Comparison of ENCODE assay signal across 9 mouse cellular contexts in genomic region chr7:27163450-27163805, GRCm38 (mm10). TPM values are rescaled to one million over a fixed set of nuclear protein-coding genes. Genes with fewer than 3 reads are reported as not detected.
DNase-seq lines count a peak whose midpoint lies in the region; ATAC-seq and TF ChIP-seq lines count a peak whose summit lies in the region.
"Had no signal": no experiment of that assay in that cellular context is flagged by ENCODE, and none has a peak within 500 bp of the region (broad histone marks: within the 10 kb centered on the region; RNA-seq: fewer than 3 reads in every experiment).

No protein-coding gene starts in this region.

- no peak for TF ChIP-seq CTCF in heart, adult 2 months (IDR thresholded peaks at IDR 0.05)
- no peak for TF ChIP-seq CTCF in G1E (IDR thresholded peaks at IDR 0.05; ENCODE audit: low read depth, low read length)
- TF ChIP-seq CTCF in liver, postnatal 0 days (IDR thresholded peaks at IDR 0.05; ENCODE audit: low read depth) = no peak

- no peak for TF ChIP-seq POLR2A in heart, adult 2 months (IDR thresholded peaks at IDR 0.05; ENCODE audit: insufficient read depth, low read depth, low read length)

- H3K27me3 ChIP-seq in heart, adult 2 months (ENCODE audit: control insufficient read depth, insufficient read depth, low read length) = no peaks in the 10 kb centered on the region
- no peaks in the 10 kb centered on the region; the same call in 1 of the 2 replicates for H3K27me3 ChIP-seq in G1E (ENCODE audit: insufficient read depth, low read length)
- no peaks in the 10 kb centered on the region for H3K27me3 ChIP-seq in forebrain, embryonic 16.5 days (replicated peaks; ENCODE audit: control insufficient read depth, insufficient read depth, low read length)
- no peaks in the 10 kb centered on the region for H3K27me3 ChIP-seq in liver, postnatal 0 days (ENCODE audit: insufficient read depth, low read length)

- intact Hi-C loops in heart, adult 2 months (cut with DNase I) = loop anchor here (5.0 to 10.0 kb wide), 2 partner anchors 164 to 311 kb away; partner anchors contain the start of gene Sertad3
- intact Hi-C loops in heart, postnatal 36 days (cut with DNase I) = loop anchor here (2.0 to 10.0 kb wide), 2 partner anchors 15 to 321 kb away; partner anchors contain the start of genes Rab4b and Sertad1

- peaks cover 7% of the 10 kb centered on the region; the same call in 1 of the 2 replicates for H3K36me3 ChIP-seq in heart, adult 2 months (ENCODE audit: control insufficient read depth, insufficient read depth, low read length)
- peaks cover 80% of the 10 kb centered on the region for H3K36me3 ChIP-seq in G1E (replicated peaks)
- H3K36me3 ChIP-seq in forebrain, embryonic 16.5 days (ENCODE audit: control insufficient read depth, insufficient read depth) = peaks cover 11% of the 10 kb centered on the region
- H3K36me3 ChIP-seq in liver, postnatal 0 days (replicated peaks; ENCODE audit: insufficient read depth, low read length) = peaks cover 35% of the 10 kb centered on the region

- ATAC-seq in G1E (ENCODE audit: extremely low read depth, insufficient number of reproducible peaks, low FRiP score, poor library complexity, severe bottlenecking) = no peak
- ATAC-seq in forebrain, embryonic 16.5 days = no peak
- ATAC-seq in liver, postnatal 0 days = no peak
- no peak for ATAC-seq in megakaryocyte-erythroid progenitor cell, adult 5-6 weeks (replicated peaks; ENCODE audit: low FRiP score, low TSS enrichment, poor library complexity, severe bottlenecking)

- TF ChIP-seq EP300 in heart, adult 2 months (IDR thresholded peaks at IDR 0.05; ENCODE audit: insufficient read depth, low read depth, low read length) = no peak
- no peak for TF ChIP-seq EP300 in liver, postnatal 0 days (IDR thresholded peaks at IDR 0.05; ENCODE audit: low read depth)

- H3K27ac ChIP-seq in heart, adult 2 months = peak overlapping the region; percentile 15; the same call in 1 of the 2 replicates
- no peak overlapping the region for H3K27ac ChIP-seq in forebrain, embryonic 16.5 days (ENCODE audit: low read length)
- no peak overlapping the region for H3K27ac ChIP-seq in liver, postnatal 0 days (ENCODE audit: low read depth)

- DNase-seq in heart, adult 2 months = no peak
- DNase-seq in heart, postnatal 36 days = no peak
- no peak for DNase-seq in G1E (ENCODE audit: low spot score)
- DNase-seq in liver, postnatal 0 days = no peak
- no peak for DNase-seq in c-Kit-positive CD71-positive TER-119-positive erythroid progenitor cells, embryonic 14.5 days (ENCODE audit: low spot score)
- DNase-seq in spleen, adult 18-20 months = no peak

- peaks cover 37% of the 10 kb centered on the region for H3K4me1 ChIP-seq in heart, adult 2 months (ENCODE audit: control insufficient read depth, insufficient read depth, low read length)
- H3K4me1 ChIP-seq in G1E (ENCODE audit: insufficient read depth, low read depth, low read length) = peaks cover 79% of the 10 kb centered on the region
- peaks cover 66% of the 10 kb centered on the region for H3K4me1 ChIP-seq in forebrain, embryonic 16.5 days (replicated peaks; ENCODE audit: control insufficient read depth, insufficient read depth, low read length)
- H3K4me1 ChIP-seq in liver, postnatal 0 days (ENCODE audit: insufficient read depth) = peaks cover 53% of the 10 kb centered on the region

- no peak overlapping the region; the same call in 1 of the 2 replicates for H3K4me3 ChIP-seq in heart, adult 2 months
- H3K4me3 ChIP-seq in G1E (ENCODE audit: low read depth, low read length) = peak overlapping the region; percentile 0; the same call in 1 of the 2 replicates
- H3K4me3 ChIP-seq in forebrain, embryonic 16.5 days (replicated peaks; ENCODE audit: low read length) = no peak overlapping the region
- 0 out of 2 replicates have a peak overlapping the region, but pooled peaks have one; percentile 15 for H3K4me3 ChIP-seq in liver, postnatal 0 days (ENCODE audit: low read depth, low read length)

- H3K9me3 ChIP-seq in G1E (replicated peaks) = no peaks in the 10 kb centered on the region
- H3K9me3 ChIP-seq in forebrain, embryonic 16.5 days (ENCODE audit: control insufficient read depth, low read length) = no peaks in the 10 kb centered on the region
- no peaks in the 10 kb centered on the region for H3K9me3 ChIP-seq in liver, postnatal 0 days (ENCODE audit: low read length)

- no peak overlapping the region; the same call in 1 of the 2 replicates for H3K9ac ChIP-seq in heart, adult 2 months (ENCODE audit: low read depth, low read length)
- H3K9ac ChIP-seq in forebrain, embryonic 16.5 days (replicated peaks; ENCODE audit: low read depth, low read length) = peak overlapping the region; percentile 46
- H3K9ac ChIP-seq in liver, postnatal 0 days (replicated peaks) = peak overlapping the region; percentile 82

- H3K79me2 ChIP-seq in heart, adult 2 months (replicated peaks; ENCODE audit: control insufficient read depth, insufficient read depth, low read length) = peaks cover 8% of the 10 kb centered on the region

- peak overlapping the region; percentile 84 for H3K4me2 ChIP-seq in forebrain, embryonic 16.5 days (ENCODE audit: low read length)
- H3K4me2 ChIP-seq in liver, postnatal 0 days (ENCODE audit: low read depth, low read length) = peak overlapping the region; percentile 61

- 48% methylated on average over 5 of the region's 5 CpGs for WGBS in heart, adult 2 months
- 89% methylated on average over 5 of the region's 5 CpGs for WGBS in forebrain, embryonic 16.5 days
- 79% methylated on average over 5 of the region's 5 CpGs for WGBS in liver, postnatal 0 days (ENCODE audit: insufficient replicate concordance)

RNA-seq across cellular contexts. Expression of gene Egln2, which starts 3.2 kb away (rescaled TPM):
- total RNA-seq in heart, adult 2 months (2021) = 10 to 100 TPM; 51.8 to 64.4 TPM
- polyA plus RNA-seq in heart, adult 2 months (2012; rRNA removed) = 52.4 and 57.7 TPM in 2 replicates
- 10 to 100 TPM; 59.3 to 61.7 TPM for total RNA-seq in heart, postnatal 36 days (2021)
- total RNA-seq in G1E (2014; fragmentation: Nextera tagmentation) (16.9 and 22.0 TPM in 2 replicates), G1E (2017) (42.6 and 46.4 TPM in 2 replicates)
- 74.6 and 101 TPM in 2 replicates for polyA plus RNA-seq in G1E (2012)
- 93.4 and 100 TPM in 2 replicates for polyA plus RNA-seq in forebrain, embryonic 16.5 days (2015; fragmentation: Nextera tagmentation; extraction: Ambion mirVana)
- polyA plus RNA-seq in liver, postnatal 0 days (2015; fragmentation: Nextera tagmentation; extraction: Ambion mirVana) = 32.9 and 33.5 TPM in 2 replicates
- 23.6 and 24.3 TPM in 2 replicates for total RNA-seq in megakaryocyte-erythroid progenitor cell, adult 5-6 weeks (2014; fragmentation: Nextera tagmentation)
- total RNA-seq in megakaryocyte-erythroid progenitor cell, adult 5-6 weeks (2017) = 19.5 and 22.1 TPM in 2 replicates

RNA-seq across cellular contexts. Expression of gene Cyp2t4, which starts 9.9 kb away (rescaled TPM):
- not detected for total RNA-seq in heart, adult 2 months (2021)
- polyA plus RNA-seq in heart, adult 2 months (2012; rRNA removed) = not detected in 2 replicates
- total RNA-seq in heart, postnatal 36 days (2021) = not detected
- total RNA-seq in G1E (2014; fragmentation: Nextera tagmentation) (not detected in 2 replicates), G1E (2017) (0.06 TPM in 1 of 2 replicates, not detected in the other)
- polyA plus RNA-seq in G1E (2012) = not detected in 2 replicates
- polyA plus RNA-seq in forebrain, embryonic 16.5 days (2015; fragmentation: Nextera tagmentation; extraction: Ambion mirVana) = 0.33 TPM in 1 of 2 replicates, not detected in the other
- polyA plus RNA-seq in liver, postnatal 0 days (2015; fragmentation: Nextera tagmentation; extraction: Ambion mirVana) = not detected in 2 replicates
- total RNA-seq in megakaryocyte-erythroid progenitor cell, adult 5-6 weeks (2014; fragmentation: Nextera tagmentation) = not detected in 2 replicates
- total RNA-seq in megakaryocyte-erythroid progenitor cell, adult 5-6 weeks (2017) = not detected in 2 replicates
- polyA plus RNA-seq: large intestine, adult 2 months had no signal

RNA-seq across cellular contexts. Expression of gene Rab4b, which starts 15.3 kb away (rescaled TPM):
- 10 to 100 TPM; 11.0 TPM for total RNA-seq in heart, adult 2 months (2021)
- 22.4 and 23.1 TPM in 2 replicates for polyA plus RNA-seq in heart, adult 2 months (2012; rRNA removed)
- total RNA-seq in heart, postnatal 36 days (2021) = 10 to 100 TPM; 14.5 to 15.7 TPM
- 36.5 and 37.4 TPM in 2 replicates for total RNA-seq in G1E (2014; fragmentation: Nextera tagmentation)
- total RNA-seq in G1E (2017) = 14.6 and 15.2 TPM in 2 replicates
- 182 and 204 TPM in 2 replicates for polyA plus RNA-seq in G1E (2012)
- polyA plus RNA-seq in forebrain, embryonic 16.5 days (2015; fragmentation: Nextera tagmentation; extraction: Ambion mirVana) = 80.8 and 88.3 TPM in 2 replicates
- polyA plus RNA-seq in liver, postnatal 0 days (2015; fragmentation: Nextera tagmentation; extraction: Ambion mirVana) = 31.5 and 32.7 TPM in 2 replicates
- total RNA-seq in megakaryocyte-erythroid progenitor cell, adult 5-6 weeks (2014; fragmentation: Nextera tagmentation) = 16.2 and 30.1 TPM in 2 replicates
- 3.0 and 7.5 TPM in 2 replicates for total RNA-seq in megakaryocyte-erythroid progenitor cell, adult 5-6 weeks (2017)

RNA-seq across cellular contexts. Expression of gene Gm21983, which starts 17.5 kb away (rescaled TPM):
- under 1 TPM in 1 of 2 experiments, not detected in 1; 0.16 TPM for total RNA-seq in heart, adult 2 months (2021)
- polyA plus RNA-seq in heart, adult 2 months (2012; rRNA removed) = not detected in 2 replicates
- total RNA-seq in heart, postnatal 36 days (2021) = not detected
- total RNA-seq in G1E (2014; fragmentation: Nextera tagmentation) (0.83 TPM in 1 of 2 replicates, not detected in the other), G1E (2017) (not detected in 2 replicates)
- polyA plus RNA-seq in G1E (2012) = 0.04 TPM in 1 of 2 replicates, not detected in the other
- polyA plus RNA-seq in forebrain, embryonic 16.5 days (2015; fragmentation: Nextera tagmentation; extraction: Ambion mirVana) = 0.78 TPM in 1 of 2 replicates, not detected in the other
- polyA plus RNA-seq in liver, postnatal 0 days (2015; fragmentation: Nextera tagmentation; extraction: Ambion mirVana) = not detected in 2 replicates
- not detected in 2 replicates for total RNA-seq in megakaryocyte-erythroid progenitor cell, adult 5-6 weeks (2014; fragmentation: Nextera tagmentation)
- not detected in 2 replicates for total RNA-seq in megakaryocyte-erythroid progenitor cell, adult 5-6 weeks (2017)
- polyA plus RNA-seq: large intestine, adult 2 months had no signal

RNA-seq across cellular contexts. Expression of gene Mia, which starts 17.5 kb away (rescaled TPM):
- total RNA-seq in heart, adult 2 months (2021) = under 1 TPM in 1 of 2 experiments, not detected in 1; 0.39 TPM
- 0.50 and 0.78 TPM in 2 replicates for polyA plus RNA-seq in heart, adult 2 months (2012; rRNA removed)
- total RNA-seq in heart, postnatal 36 days (2021) = not detected
- total RNA-seq in G1E (2014; fragmentation: Nextera tagmentation) = 0.87 and 4.6 TPM in 2 replicates
- 0.82 and 1.4 TPM in 2 replicates for total RNA-seq in G1E (2017)
- polyA plus RNA-seq in G1E (2012) = 0.24 TPM in 1 of 2 replicates, not detected in the other
- 8.3 and 10.4 TPM in 2 replicates for polyA plus RNA-seq in forebrain, embryonic 16.5 days (2015; fragmentation: Nextera tagmentation; extraction: Ambion mirVana)
- polyA plus RNA-seq in liver, postnatal 0 days (2015; fragmentation: Nextera tagmentation; extraction: Ambion mirVana) = 0.88 and 0.99 TPM in 2 replicates
- not detected in 2 replicates for total RNA-seq in megakaryocyte-erythroid progenitor cell, adult 5-6 weeks (2014; fragmentation: Nextera tagmentation)
- not detected in 2 replicates for total RNA-seq in megakaryocyte-erythroid progenitor cell, adult 5-6 weeks (2017)

Comparison
In these comparisons a context has a peak if more than half of its experiments do, and no peak if none do; other contexts are left out.
1. H3K4me3 ChIP-seq: peak in G1E (single experiment) and liver, postnatal 0 days (single experiment); none in heart, adult 2 months (single experiment) and forebrain, embryonic 16.5 days (single experiment).